24 mouse cellular contexts compared by ENCODE assay signal in the genomic region with DNA sequence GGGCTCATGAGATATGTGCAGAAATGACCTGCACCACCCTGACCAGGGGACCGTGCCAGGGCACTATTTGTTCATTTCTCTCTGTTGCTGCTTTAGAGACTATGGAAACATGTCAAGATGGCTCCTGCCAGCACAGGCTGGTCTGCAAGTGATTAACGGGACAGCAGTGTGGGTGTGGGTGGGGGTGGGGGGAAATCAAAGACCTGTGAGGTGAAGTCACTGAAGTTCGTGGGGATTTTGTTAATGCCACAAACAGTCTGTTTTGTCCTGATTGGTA. TPM values are rescaled to one million over a fixed set of nuclear protein-coding genes. Genes with fewer than 3 reads are reported as not detected.
DNase-seq lines count a peak whose midpoint lies in the region; ATAC-seq and TF ChIP-seq lines count a peak whose summit lies in the region.
"Had no signal": no experiment of that assay in that cellular context is flagged by ENCODE, and none has a peak within 500 bp of the region (broad histone marks: within the 10 kb centered on the region; RNA-seq: fewer than 3 reads in every experiment).

No protein-coding gene starts in this region.

- WGBS in heart, embryonic 11.5 days (ENCODE audit: insufficient replicate concordance), result 72% methylated on average over 3 of the region's 3 CpGs
- 64% methylated on average over 3 of the region's 3 CpGs for WGBS in lung, postnatal 0 days

- no peak for TF ChIP-seq EP300 in lung, postnatal 0 days (IDR thresholded peaks at IDR 0.05)

- H3K9me3 ChIP-seq in heart, embryonic 11.5 days (replicated peaks; ENCODE audit: control insufficient read depth, low read length), result no peaks in the 10 kb centered on the region
- H3K9me3 ChIP-seq in lung, postnatal 0 days (ENCODE audit: low read length), result no peaks in the 10 kb centered on the region
- H3K9me3 ChIP-seq: embryonic facial prominence, embryonic 13.5 days; forebrain, embryonic 13.5 days; G1E; heart, embryonic 15.5 days had no signal

- ATAC-seq in heart, embryonic 11.5 days (replicated peaks; ENCODE audit: insufficient number of reproducible peaks, low FRiP score, low TSS enrichment), result no peak
- peak; percentile 35; the same call in 1 of the 2 replicates for ATAC-seq in lung, postnatal 0 days
- ATAC-seq: forebrain, embryonic 13.5 days; forebrain, embryonic 16.5 days; hindbrain, postnatal 0 days; inflammation-experienced regulatory T-cells, adult 6 months; intestine, embryonic 16.5 days had no signal

- H3K27me3 ChIP-seq in heart, embryonic 11.5 days (ENCODE audit: control insufficient read depth, insufficient read depth, low read length), result no peaks in the 10 kb centered on the region
- no peaks in the 10 kb centered on the region for H3K27me3 ChIP-seq in lung, postnatal 0 days (replicated peaks; ENCODE audit: insufficient read depth, low read length)
- H3K27me3 ChIP-seq: CH12.LX; forebrain, embryonic 13.5 days; heart, embryonic 12.5 days; heart, embryonic 15.5 days had no signal

- H3K4me1 ChIP-seq in heart, embryonic 11.5 days (ENCODE audit: control insufficient read depth, insufficient read depth, low read length), result peaks cover 14% of the 10 kb centered on the region
- H3K4me1 ChIP-seq in lung, postnatal 0 days (ENCODE audit: insufficient read depth, low read depth, low read length), result no peaks in the 10 kb centered on the region
- peaks cover 11% of the 10 kb centered on the region for H3K4me1 ChIP-seq in embryonic fibroblast, embryonic 13.5 days (ENCODE audit: control insufficient read depth, insufficient read depth, low read length)

- DNase-seq in heart, adult 11 months, result peak; percentile 89
- DNase-seq in lung, postnatal 0 days (ENCODE audit: low spot score), result no peak
- no peak for DNase-seq in lung, postnatal 14 days
- DNase-seq in retina, embryonic 14.5 days (ENCODE audit: low spot score), result no peak
- no peak for DNase-seq in cerebellum, adult 9-10 months
- DNase-seq: B cell, adult 2 months; cerebellum, adult 18-20 months; cerebellum, adult 9-11 months; cerebellum, postnatal 25 days; heart, postnatal 4 days had no signal

- no peaks in the 10 kb centered on the region for H3K36me3 ChIP-seq in heart, embryonic 11.5 days (ENCODE audit: control insufficient read depth, insufficient read depth, low read length)
- no peaks in the 10 kb centered on the region for H3K36me3 ChIP-seq in lung, postnatal 0 days (ENCODE audit: insufficient read depth, low read length)
- H3K36me3 ChIP-seq: embryonic facial prominence, embryonic 13.5 days; forebrain, embryonic 10.5 days; G1E; heart, embryonic 12.5 days; heart, embryonic 15.5 days had no signal

- H3K4me3 ChIP-seq in heart, embryonic 11.5 days (ENCODE audit: low read depth, low read length), result no peak overlapping the region
- H3K4me3 ChIP-seq in lung, postnatal 0 days (ENCODE audit: low read depth, low read length), result no peak overlapping the region
- no peak overlapping the region for H3K4me3 ChIP-seq in embryonic fibroblast, embryonic 13.5 days (ENCODE audit: insufficient read depth, low read length)
- H3K4me3 ChIP-seq: embryonic facial prominence, embryonic 13.5 days; forebrain, embryonic 10.5 days; forebrain, embryonic 13.5 days; heart, embryonic 12.5 days; heart, embryonic 15.5 days had no signal

- TF ChIP-seq CTCF in lung, postnatal 0 days (IDR thresholded peaks at IDR 0.05), result no peak
- no peak for TF ChIP-seq CTCF in embryonic fibroblast, embryonic 13.5 days (IDR thresholded peaks at IDR 0.05; ENCODE audit: borderline replicate concordance, insufficient read depth, low read length)

- no peak overlapping the region for H3K27ac ChIP-seq in heart, embryonic 11.5 days (ENCODE audit: low read depth, low read length)
- no peak overlapping the region for H3K27ac ChIP-seq in lung, postnatal 0 days (ENCODE audit: low read length)
- H3K27ac ChIP-seq in embryonic fibroblast, embryonic 13.5 days (ENCODE audit: insufficient read depth, low read length), result peak overlapping the region; percentile 39
- H3K27ac ChIP-seq: embryonic facial prominence, embryonic 13.5 days; forebrain, embryonic 10.5 days; forebrain, embryonic 13.5 days; heart, embryonic 15.5 days; hindbrain, embryonic 14.5 days; hindbrain, postnatal 0 days had no signal

- TF ChIP-seq POLR2A in embryonic fibroblast, embryonic 13.5 days (IDR thresholded peaks at IDR 0.05; ENCODE audit: low read depth, low read length), result no peak

- no peak overlapping the region for H3K9ac ChIP-seq in heart, embryonic 11.5 days (ENCODE audit: low read depth, low read length)
- no peak overlapping the region for H3K9ac ChIP-seq in lung, postnatal 0 days (replicated peaks; ENCODE audit: low read depth)
- H3K9ac ChIP-seq: embryonic facial prominence, embryonic 13.5 days; forebrain, embryonic 13.5 days; heart, embryonic 12.5 days; heart, embryonic 15.5 days; hindbrain, embryonic 14.5 days had no signal

- H3K4me2 ChIP-seq in heart, embryonic 11.5 days, result no peak overlapping the region
- H3K4me2 ChIP-seq in lung, postnatal 0 days (replicated peaks; ENCODE audit: low read depth, low read length), result no peak overlapping the region
- H3K4me2 ChIP-seq: embryonic facial prominence, embryonic 13.5 days; forebrain, embryonic 13.5 days; heart, embryonic 12.5 days; heart, embryonic 15.5 days; hindbrain, embryonic 14.5 days had no signal

RNA-seq across cellular contexts. Expression of a gene that starts 24.3 kb away (rescaled TPM):
- 56.4 and 59.9 TPM in 2 replicates for polyA plus RNA-seq in heart, embryonic 11.5 days (2014; fragmentation: Nextera tagmentation; extraction: Ambion mirVana)
- 57.6 and 59.4 TPM in 2 replicates for polyA plus RNA-seq in lung, postnatal 0 days (2015; fragmentation: Nextera tagmentation; extraction: Ambion mirVana)
- polyA plus RNA-seq in embryonic fibroblast, embryonic 13.5 days (2011; ENCODE audit: insufficient read length, low read depth, missing spikeins), result 59.2 and 64.8 TPM in 2 replicates
